Mouse (Mus musculus) small intestine, adult 2 months (tissue): ENCODE measurements around the gene Mtcl1.

Experiments used
- CTCF ChIP-seq: fragments of 200-500 bp; IDR thresholded peaks from 2 replicates; pipeline ENCODE4 v1.5.1; 2012; ENCODE audit warnings: low read depth, mild to moderate bottlenecking, control low read depth, inconsistent platforms, low read length, moderate library complexity, mixed read lengths; ENCODE audit not compliant: insufficient replicate concordance, insufficient read length; ENCODE audit errors: extremely low read depth
- POLR2A ChIP-seq: fragments of 200-500 bp; IDR thresholded peaks from 2 replicates; pipeline ENCODE4 v1.6.1; 2012; ENCODE audit warnings: low read depth, mild to moderate bottlenecking, control low read depth, inconsistent platforms, low read length, moderate library complexity

GRCm38 (mm10) chr17:66379900-66380857, 69.4 kb downstream of the Mtcl1 start:
- TF ChIP-seq CTCF (no peak), POLR2A (no peak)
